Mouse (Mus musculus) myocyte (in vitro differentiated cells): ENCODE results near the gene Pold1. TPM values are rescaled to one million over a fixed set of nuclear protein-coding genes. Genes with fewer than 3 reads are reported as not detected.
A peak's percentile ranks its signal among the peaks of the same experiment; 100 is the strongest.

Source experiments
- H3K27me3 ChIP-seq: one replicate; pipeline ENCODE4 v1.6.1; 2011; ENCODE audit not compliant: control insufficient read depth, insufficient read depth, insufficient read length
- H3K36me3 ChIP-seq: one replicate; pipeline ENCODE4 v1.6.1; 2011; ENCODE audit not compliant: control insufficient read depth, insufficient read depth
- H3K4me2 ChIP-seq: one replicate; pipeline ENCODE4 v1.6.1; 2011; ENCODE audit warnings: low read depth, control low read depth
- H3K4me3 ChIP-seq: one replicate; pipeline ENCODE4 v1.5.1; 2011; ENCODE audit warnings: mild to moderate bottlenecking, control low read depth, moderate library complexity
- H3K79me2 ChIP-seq: one replicate; pipeline ENCODE4 v1.6.1; 2011; ENCODE audit not compliant: control insufficient read depth, insufficient read depth
- H3ac ChIP-seq: one replicate; pipeline ENCODE4 v1.6.1; 2011; ENCODE audit not compliant: control insufficient read depth, insufficient read length
- CEBPB ChIP-seq: IDR thresholded peaks from 2 replicates; pipeline ENCODE4 v1.6.1; 2011; ENCODE audit warnings: mild to moderate bottlenecking, moderate library complexity; ENCODE audit not compliant: poor library complexity, insufficient read depth, severe bottlenecking
- E2F4 ChIP-seq: IDR thresholded peaks from one replicate; pipeline ENCODE4 v1.6.1; 2011; ENCODE audit warnings: mild to moderate bottlenecking, control low read depth, moderate library complexity; ENCODE audit not compliant: insufficient read depth
- MAX ChIP-seq: IDR thresholded peaks from one replicate; pipeline ENCODE4 v1.6.1; 2011; ENCODE audit warnings: low read depth, mild to moderate bottlenecking, control low read depth
- MYOD1 ChIP-seq, 3 experiments: IDR thresholded peaks; one replicate each; pipeline ENCODE4 v1.6.1; 2011; ENCODE audit warnings: control low read depth in 2 of 3, low read depth in 2 of 3, mild to moderate bottlenecking in 2 of 3, moderate library complexity in 1 of 3; ENCODE audit not compliant: insufficient read length in 2 of 3, control insufficient read depth in 1 of 3
- MYOG ChIP-seq, 3 experiments: IDR thresholded peaks; one replicate each; pipeline ENCODE4 v1.6.1; 2011; ENCODE audit warnings: control low read depth in 2 of 3, low read depth in 2 of 3, mild to moderate bottlenecking in 2 of 3; ENCODE audit not compliant: insufficient read length in 2 of 3, control insufficient read depth in 1 of 3, insufficient read depth in 1 of 3
- POLR2A ChIP-seq: IDR thresholded peaks from one replicate; pipeline ENCODE4 v1.6.1; 2011; ENCODE audit warnings: low read depth, mild to moderate bottlenecking, control low read depth, moderate library complexity; ENCODE audit not compliant: insufficient read length
- POLR2AphosphoS2 ChIP-seq: IDR thresholded peaks from one replicate; pipeline ENCODE4 v1.6.1; 2011; ENCODE audit warnings: low read depth, control low read depth; ENCODE audit not compliant: insufficient read length
- REST ChIP-seq: IDR thresholded peaks from one replicate; pipeline ENCODE4 v1.6.1; 2011; ENCODE audit warnings: mild to moderate bottlenecking, control low read depth, moderate library complexity; ENCODE audit not compliant: insufficient read depth, insufficient read length
- SRF ChIP-seq: IDR thresholded peaks from one replicate; pipeline ENCODE4 v1.6.1; 2011; ENCODE audit warnings: low read depth; ENCODE audit not compliant: control insufficient read depth, insufficient read length
- TCF12 ChIP-seq: IDR thresholded peaks from one replicate; pipeline ENCODE4 v1.6.1; 2011; ENCODE audit warnings: mild to moderate bottlenecking, control low read depth; ENCODE audit not compliant: poor library complexity, insufficient read depth, severe bottlenecking
- TCF3 ChIP-seq: IDR thresholded peaks from one replicate; pipeline ENCODE4 v1.6.1; 2011; ENCODE audit warnings: low read depth, control low read depth; ENCODE audit not compliant: insufficient read length
- USF1 ChIP-seq: IDR thresholded peaks from one replicate; pipeline ENCODE4 v1.6.1; 2011; ENCODE audit warnings: low read depth, mild to moderate bottlenecking, control low read depth, moderate library complexity
- polyA plus RNA-seq: library from polyadenylated mRNA; unstranded; fragments of >200 nt; fragmentation: generic; extraction: Trizol; gene quantifications from one replicate; pipeline ENCODE4 v1.2.1, GENCODE M21; 2012; ENCODE audit warnings: missing spikeins

The Pold1 gene
- polyA plus RNA-seq, 1 experiment: 23.9 TPM

GRCm38 (mm10) chr7:44549621-44550408 is 1.2 kb upstream of the Pold1 start:
- Histone ChIP-seq H3K4me2 (no peak overlapping the region), H3K79me2 (peaks cover 16% of the 10 kb centered on the region), H3ac (no peak overlapping the region), H3K27me3 (no peaks in the 10 kb centered on the region), H3K4me3 (no peak overlapping the region), H3K36me3 (no peaks in the 10 kb centered on the region)
- TF ChIP-seq MYOD1 (IDR thresholded peaks at IDR 0.05; ENCODE audit: control insufficient read depth in 1 of 3, insufficient read length in 2 of 3, low read depth in 2 of 3) (no peak), SRF (no peak), MYOG (IDR thresholded peaks at IDR 0.05; ENCODE audit: control insufficient read depth in 1 of 3, insufficient read depth in 1 of 3, insufficient read length in 2 of 3, low read depth in 2 of 3) (no peak), E2F4 (no peak), POLR2A (no peak), CEBPB (no peak), TCF3 (no peak), MAX (no peak), TCF12 (no peak), REST (no peak), USF1 (no peak), POLR2AphosphoS2 (no peak)

- no peak overlapping the region for H3ac ChIP-seq
- H3K4me3 ChIP-seq: peak overlapping the region; percentile 39
- H3K27me3 ChIP-seq: no peaks in the 10 kb centered on the region
- H3K79me2 ChIP-seq: peaks cover 14% of the 10 kb centered on the region
- H3K36me3 ChIP-seq: no peaks in the 10 kb centered on the region
- TF ChIP-seq MYOD1 (IDR thresholded peaks at IDR 0.05; ENCODE audit: control insufficient read depth in 1 of 3, insufficient read length in 2 of 3, low read depth in 2 of 3) (peak in 2 of 3 experiments; percentile 21 to 51), MYOG (IDR thresholded peaks at IDR 0.05; ENCODE audit: control insufficient read depth in 1 of 3, insufficient read depth in 1 of 3, insufficient read length in 2 of 3, low read depth in 2 of 3) (no peak), E2F4 (no peak), TCF12 (no peak), MAX (no peak), POLR2AphosphoS2 (no peak)
- H3K4me2 ChIP-seq: peak overlapping the region; percentile 87
These were observed 924 bp downstream of the Pold1 start for GRCm38 (mm10) chr7:44547725-44548124.

- Histone ChIP-seq H3K79me2 (peaks cover 10% of the 10 kb centered on the region), H3K36me3 (no peaks in the 10 kb centered on the region), H3K4me2 (peak overlapping the region; percentile 87), H3K4me3 (peak overlapping the region; percentile 39), H3K27me3 (no peaks in the 10 kb centered on the region), H3ac (no peak overlapping the region)
- no peak for TF ChIP-seq SRF
These were observed 1.6 kb downstream of the Pold1 start for GRCm38 (mm10) chr7:44547041-44547440.

GRCm38 (mm10) chr7:44546274-44546673 is 2.4 kb downstream of the Pold1 start:
- H3K36me3 ChIP-seq: no peaks in the 10 kb centered on the region
- no peak overlapping the region for H3K4me2 ChIP-seq
- TF ChIP-seq MYOD1 (IDR thresholded peaks at IDR 0.05; ENCODE audit: control insufficient read depth in 1 of 3, insufficient read length in 2 of 3, low read depth in 2 of 3) (no peak), MAX (no peak)
- peaks cover 10% of the 10 kb centered on the region for H3K79me2 ChIP-seq
- no peaks in the 10 kb centered on the region for H3K27me3 ChIP-seq
- no peak overlapping the region for H3ac ChIP-seq
- H3K4me3 ChIP-seq: no peak overlapping the region

- Histone ChIP-seq H3ac (no peak overlapping the region), H3K4me3 (no peak overlapping the region), H3K79me2 (peaks cover 10% of the 10 kb centered on the region), H3K27me3 (no peaks in the 10 kb centered on the region), H3K4me2 (no peak overlapping the region), H3K36me3 (no peaks in the 10 kb centered on the region)
- TF ChIP-seq POLR2A: no peak
- TF ChIP-seq POLR2AphosphoS2: no peak
- no peak for TF ChIP-seq TCF3
- no peak for TF ChIP-seq MYOG (IDR thresholded peaks at IDR 0.05; ENCODE audit: control insufficient read depth in 1 of 3, insufficient read depth in 1 of 3, insufficient read length in 2 of 3, low read depth in 2 of 3)
- TF ChIP-seq USF1: no peak
- TF ChIP-seq SRF: no peak
- no peak for TF ChIP-seq MYOD1 (IDR thresholded peaks at IDR 0.05; ENCODE audit: control insufficient read depth in 1 of 3, insufficient read length in 2 of 3, low read depth in 2 of 3)
- no peak for TF ChIP-seq REST
- TF ChIP-seq CEBPB: no peak
These were observed 5.6 kb downstream of the Pold1 start for GRCm38 (mm10) chr7:44543071-44543470.
